Mouse (Mus musculus) liver, embryonic 12.5 days (tissue): Measurements from ENCODE around the gene Tmem63b. TPM values are rescaled to one million over a fixed set of nuclear protein-coding genes. Genes with fewer than 3 reads are reported as not detected.

Source experiments
- ATAC-seq: fragments of 200-750 bp; cut with Nextera tagmentation; 2 replicates; pipeline ENCODE4 v1.8.0; 2017; ENCODE audit warnings: moderate number of reproducible peaks, mild to moderate bottlenecking, moderate library complexity
- H3K27ac ChIP-seq: fragments of 300-500 bp; sonication (generic); 2 replicates; pipeline ENCODE4 v1.5.1; 2016; ENCODE audit warnings: mild to moderate bottlenecking
- H3K27me3 ChIP-seq: fragments of 300-500 bp; sonication (generic); replicated peaks from 2 replicates; pipeline ENCODE4 v1.6.1; 2016; ENCODE audit warnings: mild to moderate bottlenecking, moderate library complexity
- H3K36me3 ChIP-seq: fragments of 300-500 bp; sonication (generic); 2 replicates; pipeline ENCODE4 v1.6.1; 2016; ENCODE audit warnings: mild to moderate bottlenecking, moderate library complexity
- H3K4me1 ChIP-seq: fragments of 300-500 bp; sonication (generic); 2 replicates; pipeline ENCODE4 v1.6.1; 2016
- H3K4me2 ChIP-seq: fragments of 300-500 bp; sonication (generic); 2 replicates; pipeline ENCODE4 v1.6.1; 2016; ENCODE audit warnings: mild to moderate bottlenecking, moderate library complexity
- H3K4me3 ChIP-seq: fragments of 300-500 bp; sonication (generic); 2 replicates; pipeline ENCODE4 v1.5.1; 2016; ENCODE audit warnings: mild to moderate bottlenecking, moderate library complexity
- H3K9ac ChIP-seq: fragments of 300-500 bp; sonication (generic); 2 replicates; pipeline ENCODE4 v1.6.1; 2016; ENCODE audit warnings: mild to moderate bottlenecking, moderate library complexity
- H3K9me3 ChIP-seq: fragments of 300-500 bp; sonication (generic); replicated peaks from 2 replicates; pipeline ENCODE4 v1.6.1; 2016; ENCODE audit warnings: mild to moderate bottlenecking, moderate library complexity
- WGBS: fragments of 180-500 bp; shearing (Covaris S2); methylation state at CpG from one replicate; pipeline ENCODE4 v1.1.7; 2016; ENCODE audit not compliant: insufficient replicate concordance; 5-methylcytosine and 5-hydroxymethylcytosine counted together
- polyA plus RNA-seq: library from polyadenylated mRNA; unstranded; fragments of >200 nt; fragmentation: Nextera tagmentation; extraction: Ambion mirVana; gene quantifications from 2 replicates; pipeline ENCODE4 v1.2.1, GENCODE M21; 2016

Gene Tmem63b
- polyA plus RNA-seq, 1 experiment from 2014 or later, result 13.7 TPM

- 1% methylated on average over 37 of the region's 50 CpGs for WGBS
- H3K9ac ChIP-seq, result peak within 1 kb of the TSS; percentile 93
- H3K4me2 ChIP-seq, result peak within 1 kb of the TSS; percentile 93
- H3K27ac ChIP-seq, result peak within 1 kb of the TSS; percentile 86
- H3K4me3 ChIP-seq, result peak within 1 kb of the TSS; percentile 84
- ATAC-seq, result peak; percentile 87
- H3K27me3 ChIP-seq, result 0 out of 2 replicates have a peak, but pooled peaks cover 7% of the 10 kb centered on the region
- H3K36me3 ChIP-seq, result peaks cover 7% of the 10 kb centered on the region; the same call in 1 of the 2 replicates
- no peaks in the 10 kb centered on the region for H3K9me3 ChIP-seq
- peaks cover 42% of the 10 kb centered on the region for H3K4me1 ChIP-seq
Observed at GRCm38 (mm10) chr17:45686093-45686619, 549 bp downstream of the Tmem63b start, which contains the start of gene Mrpl14. TSS of gene Mrpl14 (plus strand) at chr17:45686322.

GRCm38 (mm10) chr17:45685171-45686092 lies 1.3 kb downstream of the Tmem63b start:
- Histone ChIP-seq H3K4me3 (peak overlapping the region; percentile 84), H3K36me3 (peaks cover 7% of the 10 kb centered on the region; the same call in 1 of the 2 replicates), H3K4me2 (peak overlapping the region; percentile 93), H3K4me1 (peaks cover 48% of the 10 kb centered on the region), H3K27ac (peak overlapping the region; percentile 75), H3K9ac (peak overlapping the region; percentile 93), H3K27me3 (0 out of 2 replicates have a peak, but pooled peaks cover 7% of the 10 kb centered on the region), H3K9me3 (no peaks in the 10 kb centered on the region)
- under 1% methylated on average over 58 of the region's 58 CpGs for WGBS
- ATAC-seq, result peak; percentile 50

GRCm38 (mm10) chr17:45684667-45685131 lies 2.0 kb downstream of the Tmem63b start:
- H3K27me3 ChIP-seq, result 0 out of 2 replicates have a peak, but pooled peaks cover 7% of the 10 kb centered on the region
- H3K4me3 ChIP-seq, result peak overlapping the region; percentile 84
- 0 out of 2 replicates have a peak, but pooled peaks have one; percentile 7 for ATAC-seq
- peak overlapping the region; percentile 93 for H3K9ac ChIP-seq
- H3K36me3 ChIP-seq, result peaks cover 7% of the 10 kb centered on the region; the same call in 1 of the 2 replicates
- H3K4me2 ChIP-seq, result peak overlapping the region; percentile 93
- no peak overlapping the region for H3K27ac ChIP-seq
- no peaks in the 10 kb centered on the region for H3K9me3 ChIP-seq
- WGBS, result 38% methylated on average over 14 of the region's 14 CpGs
- H3K4me1 ChIP-seq, result peaks cover 48% of the 10 kb centered on the region

DNA sequence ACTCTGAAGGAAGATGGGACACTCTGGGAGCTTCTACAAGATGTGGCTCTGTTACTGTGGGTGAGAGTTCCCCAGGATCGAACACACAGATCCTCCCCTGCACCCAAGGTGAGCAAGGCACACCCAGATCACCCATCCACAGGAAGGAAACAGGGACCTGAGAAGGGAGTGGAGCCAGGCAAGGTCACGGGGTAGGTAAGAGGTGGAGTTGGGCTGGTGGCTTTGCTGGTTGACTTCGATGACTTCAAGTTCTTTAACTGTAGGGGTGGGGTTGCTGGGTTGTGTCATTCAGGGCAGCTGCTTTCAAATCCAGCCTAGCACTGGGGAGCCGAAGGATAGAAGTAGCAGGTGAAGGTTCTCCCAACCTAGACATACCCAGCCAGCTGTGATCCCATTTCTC lies 3.9 kb downstream of the Tmem63b start:
- peaks cover 12% of the 10 kb centered on the region for H3K36me3 ChIP-seq
- H3K27me3 ChIP-seq, result 0 out of 2 replicates have a peak, but pooled peaks cover 7% of the 10 kb centered on the region
- no peak overlapping the region for H3K4me2 ChIP-seq
- H3K27ac ChIP-seq, result no peak overlapping the region
- no peak for ATAC-seq
- H3K9ac ChIP-seq, result no peak overlapping the region
- no peaks in the 10 kb centered on the region for H3K9me3 ChIP-seq
- H3K4me1 ChIP-seq, result peaks cover 35% of the 10 kb centered on the region
- 72% methylated on average over 4 of the region's 4 CpGs for WGBS
- no peak overlapping the region for H3K4me3 ChIP-seq

GRCm38 (mm10) chr17:45681588-45681987 lies 5.1 kb downstream of the Tmem63b start:
- peaks cover 21% of the 10 kb centered on the region for H3K36me3 ChIP-seq
- H3K9me3 ChIP-seq, result no peaks in the 10 kb centered on the region
- no peak overlapping the region for H3K27ac ChIP-seq
- no peak for ATAC-seq
- WGBS, result 95% methylated on average over 1 of the region's 1 CpGs
- no peak overlapping the region for H3K4me3 ChIP-seq
- H3K4me2 ChIP-seq, result no peak overlapping the region
- 0 out of 2 replicates have a peak, but pooled peaks cover 7% of the 10 kb centered on the region for H3K27me3 ChIP-seq
- peaks cover 23% of the 10 kb centered on the region for H3K4me1 ChIP-seq
- H3K9ac ChIP-seq, result no peak overlapping the region

DNA sequence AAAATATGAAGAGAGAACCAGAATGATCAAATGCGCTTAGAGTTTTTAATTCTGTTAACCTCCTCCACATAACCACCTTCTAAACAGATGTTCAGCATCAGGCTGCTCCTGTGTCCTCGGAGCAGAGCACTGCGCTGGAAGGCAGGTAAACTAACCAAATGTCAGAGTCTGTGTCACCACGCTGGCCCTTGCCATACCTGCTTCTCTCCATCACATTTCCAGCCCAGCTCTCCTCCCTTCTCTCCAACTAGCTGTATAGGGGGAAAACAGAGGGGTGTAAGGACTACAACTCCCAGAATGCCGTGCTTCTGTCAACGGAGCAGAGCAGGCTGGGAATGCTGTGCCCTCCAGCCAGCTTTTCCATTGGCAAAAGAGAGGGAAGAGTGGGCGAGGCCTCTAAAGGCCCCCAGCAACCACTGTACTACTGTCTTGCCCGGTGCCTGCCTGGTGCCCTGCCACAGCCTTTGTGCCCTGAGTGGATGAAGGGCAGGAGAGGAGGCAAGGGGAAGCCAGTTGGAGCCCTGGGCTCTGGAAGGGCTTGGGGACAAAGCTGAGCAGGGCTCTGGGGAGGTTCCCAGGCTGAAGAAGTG lies 6.2 kb downstream of the Tmem63b start:
- Histone ChIP-seq H3K9me3 (no peaks in the 10 kb centered on the region), H3K9ac (peak overlapping the region; percentile 40; the same call in 1 of the 2 replicates), H3K36me3 (peaks cover 32% of the 10 kb centered on the region), H3K4me2 (peak overlapping the region; percentile 24), H3K27ac (peak overlapping the region; percentile 20), H3K4me3 (no peak overlapping the region), H3K27me3 (0 out of 2 replicates have a peak, but pooled peaks cover 7% of the 10 kb centered on the region), H3K4me1 (peaks cover 22% of the 10 kb centered on the region)
- 61% methylated on average over 8 of the region's 8 CpGs for WGBS
- ATAC-seq, result no peak

DNA sequence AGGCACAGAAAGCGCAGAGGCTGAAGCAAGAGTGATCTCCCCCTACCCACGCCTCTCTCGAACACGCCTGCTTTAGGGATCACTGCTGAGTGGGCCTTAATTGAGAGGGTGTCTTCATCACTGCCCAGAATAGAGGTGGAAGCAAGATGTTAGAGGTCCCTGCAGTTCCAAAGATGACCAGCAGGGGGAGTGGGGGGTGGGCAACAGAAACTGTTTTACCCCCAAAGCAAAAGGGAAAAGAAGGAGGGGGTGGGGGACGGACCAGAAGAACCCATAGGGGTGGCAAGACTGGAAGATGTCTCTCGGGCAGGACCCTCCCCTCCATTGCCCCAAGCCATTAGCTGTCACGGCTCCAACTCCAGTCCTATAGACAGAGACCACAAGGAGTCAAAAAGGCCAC lies 8.6 kb downstream of the Tmem63b start:
- H3K4me2 ChIP-seq, result no peak overlapping the region
- peaks cover 9% of the 10 kb centered on the region for H3K4me1 ChIP-seq
- ATAC-seq, result no peak
- no peak overlapping the region for H3K9ac ChIP-seq
- peaks cover 55% of the 10 kb centered on the region for H3K36me3 ChIP-seq
- H3K27ac ChIP-seq, result no peak overlapping the region
- H3K9me3 ChIP-seq, result no peaks in the 10 kb centered on the region
- H3K27me3 ChIP-seq, result no peaks in the 10 kb centered on the region
- WGBS, result 30% methylated on average over 7 of the region's 7 CpGs
- no peak overlapping the region for H3K4me3 ChIP-seq

DNA sequence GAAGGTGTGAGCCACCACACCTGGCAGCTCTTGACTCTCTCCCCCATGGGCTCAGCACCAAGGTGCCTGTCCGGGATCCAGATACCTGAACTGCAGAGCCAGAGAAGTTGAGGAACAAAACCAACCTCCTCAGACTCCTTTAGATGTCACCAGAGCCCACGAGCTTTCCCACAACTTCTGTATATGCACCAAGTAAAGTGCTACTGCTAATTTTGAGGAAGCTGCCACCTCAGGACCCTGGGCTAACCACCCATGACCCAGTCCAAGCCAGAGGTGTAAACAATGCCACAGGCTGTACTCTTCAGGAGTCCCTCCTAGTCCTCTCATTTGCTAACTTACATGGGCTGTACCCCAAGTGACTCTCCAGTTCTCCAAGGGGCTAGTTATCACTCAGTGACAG lies 14.1 kb downstream of the Tmem63b start:
- peaks cover 75% of the 10 kb centered on the region for H3K36me3 ChIP-seq
- no peaks in the 10 kb centered on the region for H3K27me3 ChIP-seq
- H3K4me1 ChIP-seq, result no peaks in the 10 kb centered on the region
- H3K4me3 ChIP-seq, result no peak overlapping the region
- 60% methylated on average over 2 of the region's 2 CpGs for WGBS
- H3K9me3 ChIP-seq, result no peaks in the 10 kb centered on the region
- no peak overlapping the region for H3K9ac ChIP-seq
- ATAC-seq, result no peak
- H3K27ac ChIP-seq, result no peak overlapping the region
- H3K4me2 ChIP-seq, result no peak overlapping the region

DNA sequence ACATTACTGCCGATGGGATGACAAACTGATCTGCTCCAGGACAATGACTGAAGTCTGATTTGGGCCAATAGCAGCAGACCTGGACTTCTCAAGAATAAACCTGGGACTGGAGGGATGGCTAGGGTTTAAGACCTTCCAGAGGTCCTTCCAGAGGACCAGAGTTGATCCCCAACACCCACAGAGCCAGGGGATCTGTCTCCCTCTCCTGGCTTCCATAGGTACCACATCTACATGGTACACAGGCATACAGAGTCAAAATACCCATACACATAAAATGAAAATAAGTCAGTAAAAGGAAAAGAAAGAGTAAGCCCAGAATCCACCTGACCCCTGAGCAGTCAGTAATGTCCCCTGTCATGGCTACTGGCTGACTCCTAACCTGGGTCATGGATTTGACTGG lies 14.9 kb downstream of the Tmem63b start:
- no peak for ATAC-seq
- WGBS, result 86% methylated on average over 1 of the region's 1 CpGs
- H3K4me2 ChIP-seq, result no peak overlapping the region
- H3K9ac ChIP-seq, result no peak overlapping the region
- no peak overlapping the region for H3K27ac ChIP-seq
- no peaks in the 10 kb centered on the region for H3K9me3 ChIP-seq
- no peaks in the 10 kb centered on the region for H3K27me3 ChIP-seq
- no peaks in the 10 kb centered on the region for H3K4me1 ChIP-seq
- peaks cover 74% of the 10 kb centered on the region for H3K36me3 ChIP-seq
- no peak overlapping the region for H3K4me3 ChIP-seq

GRCm38 (mm10) chr17:45667986-45668385 lies 18.7 kb downstream of the Tmem63b start:
- H3K27me3 ChIP-seq, result no peaks in the 10 kb centered on the region
- 83% methylated on average over 10 of the region's 10 CpGs for WGBS
- no peak overlapping the region for H3K9ac ChIP-seq
- H3K9me3 ChIP-seq, result no peaks in the 10 kb centered on the region
- H3K4me2 ChIP-seq, result no peak overlapping the region
- peaks cover 64% of the 10 kb centered on the region for H3K36me3 ChIP-seq
- peaks cover 11% of the 10 kb centered on the region for H3K4me1 ChIP-seq
- no peak for ATAC-seq
- no peak overlapping the region for H3K27ac ChIP-seq
- no peak overlapping the region for H3K4me3 ChIP-seq

- Histone ChIP-seq H3K36me3 (peaks cover 63% of the 10 kb centered on the region), H3K9ac (no peak overlapping the region), H3K4me3 (no peak overlapping the region), H3K27ac (no peak overlapping the region), H3K4me1 (peaks cover 11% of the 10 kb centered on the region), H3K9me3 (no peaks in the 10 kb centered on the region), H3K27me3 (no peaks in the 10 kb centered on the region), H3K4me2 (no peak overlapping the region)
- ATAC-seq, result no peak
- 78% methylated on average over 10 of the region's 10 CpGs for WGBS
Observed at GRCm38 (mm10) chr17:45667481-45667880, 19.2 kb downstream of the Tmem63b start.
